Mouse (Mus musculus): ENCODE data around the gene Hist1h3b.
"Not testable (repeated sequence)": the region's sequence is repeated elsewhere in the genome, so short reads cannot be mapped to it uniquely, and the experiment has no call there.

Gene Hist1h3b

DNA sequence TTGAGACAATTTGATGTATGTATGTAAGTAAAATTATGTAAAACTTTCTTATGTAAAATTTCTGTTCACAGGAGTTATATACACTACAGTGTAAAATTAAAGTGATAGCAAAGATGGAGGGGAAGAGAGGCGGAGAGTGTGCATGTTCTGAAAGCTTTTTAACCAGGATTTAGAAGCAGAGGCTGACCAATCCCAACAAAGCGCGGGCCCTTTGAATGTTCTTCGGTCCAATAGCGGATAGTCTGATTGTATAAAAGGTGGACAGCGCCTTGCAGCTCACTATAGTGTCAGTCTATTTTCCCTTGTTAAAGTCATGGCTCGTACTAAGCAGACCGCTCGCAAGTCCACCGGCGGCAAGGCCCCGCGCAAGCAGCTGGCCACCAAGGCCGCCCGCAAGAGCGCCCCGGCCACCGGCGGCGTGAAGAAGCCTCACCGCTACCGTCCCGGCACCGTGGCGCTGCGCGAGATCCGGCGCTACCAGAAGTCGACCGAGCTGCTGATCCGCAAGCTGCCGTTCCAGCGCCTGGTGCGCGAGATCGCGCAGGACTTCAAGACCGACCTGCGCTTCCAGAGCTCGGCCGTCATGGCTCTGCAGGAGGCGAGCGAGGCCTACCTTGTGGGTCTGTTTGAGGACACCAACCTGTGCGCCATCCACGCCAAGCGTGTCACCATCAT lies at the start of gene Hist1h3b:
Hist1h3b (plus strand) TSS at position 201 of the 675 bp plus-strand sequence.
- not testable (repeated sequence) for DNase-seq (ENCODE audit: low read depth, low spot score)

DNA sequence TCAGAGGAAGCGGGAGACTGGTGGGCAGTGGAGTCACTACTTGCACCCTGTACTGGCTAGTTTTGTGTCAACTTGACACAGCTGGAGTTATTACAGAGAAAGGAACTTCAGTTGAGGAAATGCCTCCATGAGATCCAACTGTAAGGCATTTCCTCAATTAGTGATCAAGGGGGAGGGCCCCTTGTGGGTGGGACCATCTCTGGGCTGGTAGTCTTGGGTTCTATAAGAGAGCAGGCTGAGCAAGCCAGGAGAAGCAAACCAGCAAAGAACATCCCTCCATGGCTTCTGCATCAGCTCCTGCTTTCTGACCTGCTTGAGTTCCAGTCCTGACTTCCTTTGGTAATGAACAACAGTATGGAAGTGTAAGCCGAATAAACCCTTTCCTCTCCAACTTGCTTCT lies 49.3 kb upstream of the Hist1h3b start:
- DNase-seq (ENCODE audit: low read depth, low spot score) = not testable (repeated sequence)

DNA sequence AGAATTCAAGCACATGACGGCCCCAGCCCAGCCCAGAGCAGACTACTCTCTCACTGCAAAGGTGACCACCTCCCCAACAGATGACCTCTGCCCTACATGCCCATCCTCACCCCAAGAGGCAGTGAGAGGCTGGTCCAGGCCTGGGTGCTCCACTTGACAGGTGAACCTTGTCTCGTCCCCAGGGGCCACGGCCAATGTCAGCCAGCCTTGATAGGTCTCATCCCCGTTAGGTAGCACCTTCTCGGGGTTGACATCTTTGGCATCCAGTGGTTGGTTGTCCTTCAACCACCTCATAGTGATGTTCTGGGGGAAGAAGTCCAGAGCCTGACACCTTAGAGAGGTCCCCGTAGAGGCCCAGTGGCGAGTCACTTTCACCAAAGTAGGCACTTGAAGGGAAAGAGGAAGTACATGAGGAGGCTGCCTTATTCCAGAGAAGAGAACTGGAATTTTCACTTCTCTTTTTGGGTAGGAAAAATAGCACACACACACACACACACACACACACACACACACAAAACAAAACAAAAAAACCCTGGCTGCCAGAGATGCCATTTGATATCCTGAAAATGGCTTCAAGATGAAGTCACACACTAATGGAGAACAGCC lies 46.2 kb upstream of the Hist1h3b start:
- no peak for DNase-seq (ENCODE audit: low read depth, low spot score)

DNA sequence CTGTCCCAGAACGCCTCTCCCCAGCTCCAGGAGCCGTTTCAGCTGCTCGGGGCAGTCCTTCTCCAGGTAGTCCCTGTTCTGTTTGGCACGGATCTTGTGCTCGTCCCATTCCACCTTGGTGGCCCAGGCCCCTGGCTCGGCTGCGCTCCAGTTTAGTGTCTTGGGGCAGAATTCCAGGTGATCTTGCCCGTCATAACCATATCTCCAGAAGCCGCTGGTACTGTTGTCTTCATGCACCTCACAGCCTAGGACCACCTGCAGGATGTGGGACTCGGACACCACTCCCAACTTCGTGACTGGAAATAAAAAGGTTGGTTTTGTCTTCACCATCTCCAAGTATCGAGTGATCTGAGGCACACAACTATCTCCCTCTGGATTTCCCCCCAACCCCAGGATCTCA lies 45.3 kb upstream of the Hist1h3b start:
- DNase-seq (ENCODE audit: low read depth, low spot score) = no peak

DNA sequence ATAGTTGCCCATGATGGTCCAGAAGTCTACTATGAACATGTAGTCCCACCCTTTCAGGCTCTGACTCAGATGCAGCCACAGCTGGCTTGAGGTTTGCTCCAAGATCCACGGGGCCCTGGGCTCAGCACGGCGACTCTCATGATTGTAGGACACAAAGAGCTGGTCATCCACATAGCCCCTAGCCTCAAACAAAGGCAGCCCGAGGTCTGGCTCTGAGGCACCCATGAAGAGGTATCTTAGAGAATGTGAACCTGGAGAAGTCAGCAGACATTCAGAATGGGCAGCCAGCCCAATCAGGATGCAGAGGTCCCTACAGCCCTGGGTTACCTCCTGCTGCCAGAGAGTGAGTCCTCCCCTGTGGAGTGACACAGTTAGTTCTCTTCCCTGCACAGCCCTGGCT lies 44.0 kb upstream of the Hist1h3b start:
- no peak for DNase-seq (ENCODE audit: low read depth, low spot score)

DNA sequence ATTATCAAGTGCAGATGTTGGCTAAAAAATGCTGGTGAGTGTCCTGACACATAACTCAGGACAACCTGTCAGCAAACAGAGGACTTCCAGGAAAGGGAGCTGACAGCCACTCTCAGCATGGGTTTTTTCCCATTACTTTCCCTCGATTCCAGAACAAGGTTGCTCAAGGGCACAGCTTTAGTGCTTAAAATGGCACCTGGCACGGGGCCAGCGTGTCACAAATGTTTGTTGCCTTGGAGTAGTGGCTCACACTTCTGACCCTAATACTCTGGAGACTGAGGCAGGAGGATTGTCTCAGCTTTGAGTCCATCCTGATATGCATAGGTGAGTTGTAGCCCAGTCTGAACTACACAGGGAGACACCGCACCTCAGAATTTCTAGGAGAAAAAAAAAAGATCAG lies 43.4 kb upstream of the Hist1h3b start:
- DNase-seq (ENCODE audit: low read depth, low spot score) = no peak

DNA sequence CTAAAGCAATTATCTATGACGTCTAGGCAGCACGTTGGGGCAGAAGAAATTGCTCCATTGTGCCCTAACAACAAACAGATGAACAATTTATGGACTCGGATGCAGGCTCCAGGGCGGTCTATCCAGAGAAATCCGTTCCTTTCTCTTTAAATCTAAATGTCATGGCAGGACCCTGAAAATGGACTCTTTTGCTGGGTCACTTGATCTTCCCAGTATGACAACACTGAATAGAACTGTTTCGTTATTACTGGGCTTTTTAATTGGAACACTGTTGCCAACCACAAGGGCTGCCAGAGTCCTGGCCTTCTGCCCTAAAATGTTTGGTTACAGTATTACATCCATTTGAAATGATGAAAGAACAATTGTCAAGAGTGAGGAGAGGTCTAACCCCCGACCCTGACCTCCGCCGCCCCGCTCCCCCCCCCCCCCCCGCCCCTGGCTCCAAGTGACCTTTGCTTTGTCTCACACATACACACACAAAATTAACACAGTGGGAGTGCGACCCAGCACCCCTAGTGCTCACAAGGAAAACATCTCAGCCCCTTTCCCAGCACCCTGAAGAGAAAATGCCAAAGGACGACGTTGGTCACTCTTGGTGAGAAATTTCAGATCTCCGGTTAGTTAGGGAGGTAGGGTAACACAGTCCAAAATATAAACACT lies 42.2 kb upstream of the Hist1h3b start:
- no peak for DNase-seq (ENCODE audit: low read depth, low spot score)

DNA sequence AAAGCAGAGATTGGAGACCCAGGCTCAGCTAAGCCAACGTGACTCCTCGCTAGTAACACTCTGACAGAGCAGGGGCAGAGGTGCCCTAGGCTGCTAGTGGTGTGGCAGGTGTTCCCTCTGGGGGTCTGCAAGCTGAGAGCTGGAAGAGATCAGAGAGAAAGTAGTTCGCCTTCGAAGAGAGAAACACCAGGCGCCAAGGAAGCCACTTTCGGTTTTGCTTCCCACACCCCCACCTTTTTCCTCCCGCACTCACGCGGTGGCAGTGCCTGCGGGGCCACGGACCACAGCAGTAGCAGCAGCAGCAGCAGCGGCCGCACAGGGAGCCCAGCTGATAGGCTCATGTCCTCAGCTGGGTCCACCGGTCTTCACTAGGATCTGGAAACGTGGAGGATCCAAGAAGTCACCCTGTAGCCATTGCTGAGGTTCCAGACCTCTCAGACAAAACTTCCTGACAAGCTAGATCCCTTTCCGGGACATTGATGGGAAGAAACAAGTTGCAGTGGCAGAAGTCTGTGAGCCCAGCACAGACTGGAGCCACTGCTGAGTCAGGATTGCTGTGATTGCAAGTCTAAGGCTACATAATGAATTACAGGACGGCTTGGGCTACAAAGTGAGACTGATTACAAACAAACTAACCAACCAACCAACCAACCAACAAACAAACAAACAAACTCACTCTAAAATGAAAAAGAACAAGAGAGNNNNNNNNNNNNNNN lies 41.5 kb upstream of the Hist1h3b start, which contains the start of gene Hfe:
Hfe (minus strand) TSS at position 481 of the 716 bp plus-strand sequence.
- DNase-seq (ENCODE audit: low read depth, low spot score) = no peak

DNA sequence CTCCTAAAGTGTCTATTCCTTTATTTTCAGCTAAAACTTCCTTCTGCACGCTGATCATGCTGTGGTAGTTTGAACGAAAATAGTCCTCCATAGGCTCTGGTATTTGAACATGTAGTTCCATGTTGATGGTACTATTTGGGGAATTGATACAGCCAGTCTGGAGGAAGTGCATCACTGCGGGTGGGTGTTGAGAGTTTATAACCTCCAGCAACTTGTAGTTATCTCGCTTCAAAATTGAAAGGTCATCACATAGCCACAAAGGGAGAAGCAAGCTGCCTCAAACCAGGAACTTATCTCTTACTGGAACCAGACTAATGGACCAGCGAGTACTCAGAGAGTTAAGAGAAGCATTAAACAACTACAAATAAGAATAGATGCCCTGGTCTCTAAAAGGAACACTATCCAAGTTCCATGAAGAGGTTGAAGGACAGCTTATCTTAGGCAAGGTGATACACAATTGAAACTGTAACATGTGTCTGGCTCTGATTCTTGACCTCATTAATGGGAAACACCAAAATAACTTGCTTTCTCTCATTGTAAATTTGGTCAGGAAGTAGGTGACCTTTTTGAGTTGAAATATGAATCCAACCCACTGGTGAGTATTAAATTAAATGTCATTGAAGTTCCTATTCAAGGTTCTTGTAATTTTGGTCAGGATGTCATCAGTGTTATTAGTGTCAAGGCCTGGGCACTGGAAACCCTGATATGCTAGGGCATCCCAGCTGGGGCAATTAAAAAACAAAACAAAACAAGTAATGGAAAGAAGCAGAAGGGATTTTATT lies 35.6 kb upstream of the Hist1h3b start:
- DNase-seq (ENCODE audit: low read depth, low spot score) = no peak

DNA sequence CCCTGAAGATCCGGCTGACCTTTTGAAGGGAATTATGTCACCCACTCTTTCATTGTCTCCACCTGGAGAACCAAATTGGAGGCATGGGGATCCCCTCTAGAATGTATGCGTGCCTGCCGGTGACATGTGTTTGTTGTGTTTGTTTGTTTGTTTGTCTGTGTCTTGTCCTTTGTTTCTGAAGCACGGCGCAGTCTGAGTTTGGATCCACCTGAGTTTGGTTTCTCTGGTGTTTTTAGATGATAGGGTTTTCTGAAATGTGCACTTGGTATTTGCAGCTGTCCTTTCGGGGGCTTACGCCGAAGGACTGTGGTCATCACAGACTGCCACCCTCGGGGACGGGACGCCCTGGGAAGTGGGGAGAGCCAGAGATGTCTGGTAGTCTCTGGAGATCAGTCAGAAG lies 34.9 kb upstream of the Hist1h3b start:
- no peak for DNase-seq (ENCODE audit: low read depth, low spot score)

DNA sequence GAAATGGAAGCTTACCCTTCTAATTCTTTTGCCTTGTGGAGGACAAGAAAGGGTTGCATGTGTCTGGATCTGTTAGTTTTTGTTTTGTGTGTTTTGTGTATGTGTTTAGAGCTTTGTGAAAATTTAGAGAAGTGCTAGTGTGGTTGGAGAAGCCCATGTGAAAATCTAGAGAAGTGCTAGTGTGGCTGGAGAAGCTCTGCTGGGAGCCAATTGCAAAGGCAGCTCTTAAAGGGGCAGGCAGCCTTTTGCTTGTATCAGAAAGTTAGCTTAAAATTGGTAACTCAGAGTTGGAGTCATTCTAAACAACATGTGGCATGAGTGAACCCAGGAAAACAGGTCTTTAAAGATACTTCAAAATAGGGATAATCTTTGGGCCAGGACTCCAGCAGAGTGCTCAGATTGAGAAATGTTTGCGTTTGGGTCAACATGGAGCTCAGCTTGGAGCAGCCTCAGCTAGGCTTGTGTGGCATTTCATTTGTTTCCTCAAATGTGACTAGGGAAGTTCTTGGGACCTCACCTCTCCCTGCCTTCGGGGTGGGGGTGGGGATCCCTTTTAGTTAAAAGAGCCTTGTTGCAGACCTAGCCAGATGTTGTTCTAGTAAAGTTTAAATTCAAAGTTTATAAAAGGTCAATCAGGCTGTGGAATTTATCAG lies 34.3 kb upstream of the Hist1h3b start:
- not testable (repeated sequence) for DNase-seq (ENCODE audit: low read depth, low spot score)

DNA sequence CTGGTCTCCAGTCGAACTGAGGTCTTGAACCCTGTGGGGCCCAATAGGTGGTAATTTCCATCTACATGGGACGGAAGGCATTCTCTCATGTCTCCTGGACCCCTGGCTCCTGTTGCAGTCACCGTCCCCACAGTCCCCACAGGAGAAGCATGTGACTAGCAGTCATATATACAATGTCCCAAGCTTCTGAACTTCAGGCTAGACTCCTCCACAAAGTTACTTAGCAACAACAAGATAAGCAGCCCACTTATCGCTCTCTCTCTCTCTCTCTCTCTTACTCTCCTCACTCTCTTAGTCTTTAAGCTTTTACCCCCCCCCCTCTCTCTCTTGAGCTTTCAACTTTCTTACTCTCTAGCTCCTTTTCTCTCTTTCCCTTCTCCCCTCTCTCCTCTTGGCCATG lies 27.8 kb upstream of the Hist1h3b start:
- DNase-seq (ENCODE audit: low read depth, low spot score) = no peak

DNA sequence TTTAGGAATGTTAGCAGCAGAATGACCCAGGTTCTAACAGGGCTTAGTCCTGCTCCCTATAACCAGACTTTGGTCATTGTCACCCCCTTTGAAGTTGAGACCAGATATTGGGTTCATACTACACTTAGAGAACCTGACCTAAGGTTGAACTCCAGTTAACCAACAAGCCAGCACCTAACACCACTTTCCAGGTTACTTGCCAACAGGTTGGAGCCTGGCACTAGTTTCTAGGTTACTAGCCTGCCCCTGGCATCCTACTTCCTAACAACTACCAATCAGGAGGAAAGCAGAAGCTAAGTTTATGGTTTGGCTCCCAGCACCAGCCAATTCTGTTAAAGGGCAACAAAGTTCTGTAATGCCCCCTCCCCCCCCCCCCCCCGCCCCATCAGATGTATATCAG lies 26.9 kb upstream of the Hist1h3b start:
- DNase-seq (ENCODE audit: low read depth, low spot score) = no peak

DNA sequence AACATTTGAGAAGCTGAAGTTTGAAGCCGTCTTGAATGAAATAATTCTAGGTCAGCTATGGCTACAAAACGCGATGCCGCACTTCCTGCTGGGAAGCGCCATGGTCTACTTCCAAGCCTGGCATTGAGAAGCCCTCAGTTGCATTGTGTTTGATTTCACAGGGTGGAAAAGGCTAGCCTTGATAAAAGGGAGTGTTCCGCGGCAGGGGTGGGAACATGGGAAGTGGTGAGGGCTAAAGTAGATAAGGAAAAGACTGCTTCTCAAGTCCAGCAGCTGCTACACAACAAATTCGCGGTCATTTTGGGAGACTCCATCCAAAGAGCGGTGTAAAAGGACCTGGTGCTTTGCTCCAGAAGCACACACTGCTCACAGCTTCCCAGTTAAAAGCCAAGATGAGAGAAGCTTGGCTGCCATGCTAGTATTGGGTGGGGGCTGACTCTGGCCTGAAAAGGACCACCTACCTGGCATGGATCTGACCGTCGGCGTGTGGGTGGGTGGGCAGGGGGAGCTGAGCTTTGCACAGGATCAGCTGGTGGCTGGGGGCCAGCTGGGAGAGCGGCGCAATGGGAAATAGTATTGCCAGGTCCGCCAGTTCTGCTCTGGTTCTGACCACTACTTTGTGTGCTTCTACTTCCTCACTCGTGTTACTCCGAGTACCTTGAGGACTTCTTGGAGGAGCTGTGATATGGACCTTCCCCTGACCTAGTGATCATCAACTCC lies 23.4 kb upstream of the Hist1h3b start:
- DNase-seq (ENCODE audit: low read depth, low spot score) = no peak

DNA sequence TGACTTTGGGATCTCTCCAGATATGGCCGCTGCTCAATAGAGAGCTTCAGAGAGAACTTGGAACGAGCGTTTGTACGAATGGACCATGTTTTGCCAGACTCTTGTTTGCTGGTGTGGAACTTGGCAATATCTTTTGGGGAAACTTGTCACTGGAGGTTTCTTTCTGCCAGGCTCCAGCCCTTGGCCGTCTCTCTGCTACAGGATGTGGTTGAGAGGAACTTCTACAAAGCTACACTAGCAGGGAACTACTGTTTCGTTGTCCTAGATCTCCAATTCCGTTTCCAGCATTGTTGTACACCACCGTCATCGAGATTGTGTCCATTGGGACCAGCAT lies 22.9 kb upstream of the Hist1h3b start:
- no peak for DNase-seq (ENCODE audit: low read depth, low spot score)

DNA sequence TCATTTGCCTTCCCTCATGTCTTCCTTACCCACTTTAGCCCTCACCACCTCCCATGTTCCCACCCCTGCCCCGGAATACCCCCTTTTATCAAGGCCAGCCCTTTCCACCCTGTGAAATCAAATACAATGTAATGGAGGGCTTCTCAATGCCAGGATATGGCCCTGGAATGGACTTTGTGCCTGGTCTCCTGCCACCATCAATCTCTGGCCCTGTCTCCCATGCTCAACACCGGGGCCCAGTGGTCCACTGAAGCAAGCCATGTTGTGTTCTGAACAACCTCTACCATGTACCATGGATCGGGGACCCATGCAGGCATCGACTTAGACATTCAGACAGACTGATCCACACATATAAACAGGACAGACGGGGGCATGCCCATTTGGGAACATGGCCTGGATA lies 22.4 kb upstream of the Hist1h3b start:
- DNase-seq (ENCODE audit: low read depth, low spot score) = no peak

DNA sequence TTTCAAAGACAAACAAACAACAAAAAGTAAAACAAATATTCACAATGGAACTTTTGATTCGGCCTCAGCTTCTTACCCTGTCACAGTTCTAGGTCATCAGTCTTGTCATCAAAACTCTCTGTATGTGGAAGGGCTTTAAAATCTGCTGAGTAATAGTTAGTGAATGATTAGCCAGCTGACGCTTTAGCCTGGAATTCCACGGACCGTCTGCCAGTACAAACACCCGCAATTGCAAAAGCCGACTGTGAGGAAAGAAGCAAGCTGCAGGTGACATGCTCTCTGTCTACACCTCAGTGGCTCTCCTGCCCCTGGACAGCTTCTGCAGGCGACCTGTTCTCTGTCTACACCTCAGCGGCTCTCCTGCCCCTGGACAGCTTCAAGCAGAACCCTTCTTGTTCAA lies 21.6 kb upstream of the Hist1h3b start:
- DNase-seq (ENCODE audit: low read depth, low spot score) = no peak

DNA sequence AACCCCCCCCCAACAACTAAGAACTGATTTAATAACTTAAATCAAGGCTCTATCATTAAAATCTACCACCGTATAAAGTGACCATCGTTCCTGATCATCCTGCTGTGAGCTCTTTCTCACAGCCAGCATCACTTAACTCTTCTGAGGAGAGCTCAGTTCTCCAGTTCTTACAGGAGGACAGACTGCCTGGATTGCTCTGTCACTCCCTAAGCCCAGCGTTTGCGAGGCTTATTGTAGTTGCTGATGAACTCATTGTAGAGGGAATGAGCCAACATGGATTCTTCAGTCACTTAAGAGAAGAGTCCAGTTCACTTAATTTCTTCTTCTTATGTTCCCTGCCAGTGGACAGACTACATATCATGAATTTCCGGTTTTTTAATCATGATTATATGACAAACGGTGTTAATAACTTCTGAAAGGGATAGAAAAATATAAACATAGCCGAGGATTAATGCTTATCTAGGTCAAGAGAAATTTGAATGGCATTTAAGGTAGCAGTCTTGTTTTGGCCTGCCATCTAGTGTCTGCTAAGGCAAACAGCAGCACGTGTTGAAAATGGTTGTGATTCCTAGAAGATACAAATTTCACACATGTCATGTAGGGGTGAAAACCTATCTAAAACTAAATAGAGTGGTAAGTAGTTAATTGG lies 19.8 kb upstream of the Hist1h3b start:
- no peak for DNase-seq (ENCODE audit: low read depth, low spot score)

DNA sequence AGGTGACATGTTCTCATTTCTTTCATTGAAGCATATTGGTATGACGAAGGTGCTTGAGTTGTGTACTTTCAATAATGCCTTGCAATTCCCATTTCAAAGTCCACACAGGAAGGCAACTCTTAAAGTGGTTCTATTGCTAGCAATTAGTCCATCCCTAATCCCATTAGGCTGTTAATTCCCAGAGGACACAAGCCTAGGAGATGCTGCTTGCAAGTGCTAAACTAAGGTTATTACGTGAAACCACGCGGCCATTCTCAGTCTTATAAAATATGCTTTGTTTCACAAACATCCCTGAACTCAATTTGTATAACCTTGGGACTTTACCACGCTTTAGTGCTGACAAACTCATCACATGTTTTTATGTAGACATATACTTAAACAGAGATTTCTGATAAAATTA lies 15.0 kb upstream of the Hist1h3b start:
- DNase-seq (ENCODE audit: low read depth, low spot score) = no peak

DNA sequence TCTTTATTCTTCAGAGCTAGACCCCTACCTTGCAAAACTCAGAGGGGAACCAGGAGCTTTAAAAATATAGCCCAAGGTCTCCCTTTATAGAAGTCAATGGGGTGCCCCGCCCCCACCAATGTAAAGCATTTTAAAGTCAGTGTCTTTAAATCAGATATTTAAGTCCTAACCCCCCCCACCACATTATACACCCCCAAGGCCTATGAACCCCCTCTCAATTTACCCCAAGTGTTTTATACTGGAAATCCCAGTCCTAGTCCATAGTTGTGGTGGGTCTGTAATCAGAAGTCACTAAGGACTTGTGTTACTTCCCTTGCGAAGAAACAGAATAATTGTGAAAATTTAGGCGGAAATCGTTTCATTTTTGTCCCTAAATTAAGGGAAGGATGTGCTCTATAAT lies 14.0 kb upstream of the Hist1h3b start:
- no peak for DNase-seq (ENCODE audit: low read depth, low spot score)

All from brain, embryonic 18.5 days (tissue).